Mouse (Mus musculus) E14TG2a.4 (cell line): ENCODE data around the gene Ptges3.

Experiments used
- CTCF ChIP-seq: conservative IDR thresholded peaks from 2 replicates; pipeline ENCODE4 v1.5.1; 2014; ENCODE audit warnings: low read length
- NANOG ChIP-seq: IDR thresholded peaks from 2 replicates; pipeline ENCODE4 v1.6.1; 2014; ENCODE audit warnings: borderline replicate concordance, low read length, mixed read lengths
- POU5F1 ChIP-seq: IDR thresholded peaks from 2 replicates; pipeline ENCODE4 v1.6.1; 2014; ENCODE audit warnings: low read length, borderline replicate concordance

GRCm38 (mm10) chr10:128089842-128090241, 31.1 kb downstream of the Ptges3 start:
- TF ChIP-seq CTCF (no peak), NANOG (no peak), POU5F1 (no peak)
